Mouse (Mus musculus): ENCODE measurements around the gene Cd59b.
"Not testable (repeated sequence)": the region's sequence is repeated elsewhere in the genome, so short reads cannot be mapped to it uniquely, and the experiment has no call there.

Cd59b gene

DNA sequence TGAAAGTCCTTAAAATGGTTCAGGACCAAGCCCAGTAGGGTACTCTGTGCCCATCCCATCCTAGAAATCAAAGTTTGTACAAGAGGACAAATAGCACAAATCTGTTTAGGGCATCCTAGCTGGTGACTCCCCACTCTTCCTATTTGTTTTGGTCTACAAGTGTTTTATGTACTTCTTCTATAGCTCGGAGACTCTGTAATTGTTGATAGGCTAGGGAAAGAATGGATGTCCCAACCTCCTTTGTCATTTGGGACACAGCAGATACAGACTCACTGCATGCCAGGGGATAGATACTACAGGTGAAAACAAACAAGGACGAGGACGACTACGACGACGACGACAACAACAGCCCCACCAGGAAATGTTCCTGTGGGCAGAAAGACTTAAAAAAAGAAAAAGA lies 1.2 kb upstream of the Cd59b start, which contains the start of gene Gm10799:
Gene Gm10799, minus strand, starts transcription at position 101 of the 400 bp plus-strand sequence.
- DNase-seq, result not testable (repeated sequence)

- DNase-seq, result not testable (repeated sequence)
Measured at GRCm38 (mm10) chr2:104078285-104078684, 8.6 kb downstream of the Cd59b start.

DNA sequence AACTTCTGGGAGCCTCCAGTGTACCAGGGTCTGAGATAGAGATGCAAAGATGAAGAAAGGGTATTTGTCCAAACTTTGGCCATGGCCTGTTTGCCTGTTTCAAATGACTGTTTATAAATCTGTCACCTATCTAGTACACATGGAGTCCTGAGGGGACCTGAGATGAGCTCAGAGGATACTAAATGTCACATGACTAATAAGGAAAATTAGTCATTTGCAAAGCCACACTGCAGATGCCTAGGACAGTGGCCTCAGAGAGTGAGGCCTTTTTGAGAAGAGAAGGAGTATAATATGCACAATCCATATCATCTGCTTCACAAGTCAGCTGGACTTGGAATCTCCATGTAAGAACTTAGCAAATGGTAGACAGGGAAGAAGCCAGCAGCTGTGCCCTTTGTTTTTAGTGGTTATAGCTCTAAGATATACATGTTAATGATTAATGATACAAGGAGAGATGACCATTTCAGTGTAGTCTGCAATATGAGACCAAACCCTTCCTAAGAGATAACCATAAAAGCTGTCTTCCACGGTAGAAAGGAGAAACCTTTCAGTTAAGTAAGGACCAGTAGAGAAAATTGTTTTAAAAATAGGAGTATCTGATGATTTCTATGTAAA lies 11.9 kb downstream of the Cd59b start:
- DNase-seq, result not testable (repeated sequence)

DNA sequence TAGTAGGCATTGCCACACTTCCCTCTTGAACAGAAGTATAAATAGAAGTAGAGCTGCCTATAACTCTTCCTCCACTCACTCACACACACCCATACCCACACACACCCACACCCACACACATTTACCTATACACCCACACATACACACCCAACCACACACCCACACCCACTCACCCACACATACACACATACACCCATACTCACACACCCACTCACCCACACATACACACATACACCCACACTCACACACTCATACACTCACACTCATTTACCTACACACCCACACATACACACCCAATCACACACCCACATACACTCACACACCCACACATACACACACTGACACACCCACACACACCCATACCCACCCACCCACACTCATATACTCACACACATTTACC lies 12.8 kb downstream of the Cd59b start:
- no peak for DNase-seq

- not testable (repeated sequence) for DNase-seq
Measured at GRCm38 (mm10) chr2:104084027-104084426, 14.4 kb downstream of the Cd59b start.

GRCm38 (mm10) chr2:104087562-104087961 lies 17.9 kb downstream of the Cd59b start:
- DNase-seq, result not testable (repeated sequence)

DNA sequence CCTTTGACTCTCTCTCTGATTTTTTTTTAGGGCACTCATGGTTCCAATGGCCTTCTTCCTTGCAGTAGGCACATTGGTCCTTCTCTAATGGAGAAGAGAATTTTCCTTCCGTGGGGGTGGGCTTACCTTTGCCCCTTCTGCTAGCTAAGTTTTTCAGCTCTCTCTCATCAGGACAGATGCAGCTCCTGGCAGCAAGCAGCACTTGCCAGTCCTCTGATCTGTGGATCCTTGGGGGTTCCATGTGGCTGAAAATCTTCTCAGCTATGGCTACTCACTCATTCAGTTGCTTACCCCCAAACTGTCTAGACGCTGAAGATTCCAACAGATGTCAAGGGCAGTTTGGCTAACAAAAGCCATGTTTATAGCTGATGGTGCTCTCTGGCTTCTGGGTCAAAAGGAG lies 23.7 kb downstream of the Cd59b start:
- no peak for DNase-seq

DNA sequence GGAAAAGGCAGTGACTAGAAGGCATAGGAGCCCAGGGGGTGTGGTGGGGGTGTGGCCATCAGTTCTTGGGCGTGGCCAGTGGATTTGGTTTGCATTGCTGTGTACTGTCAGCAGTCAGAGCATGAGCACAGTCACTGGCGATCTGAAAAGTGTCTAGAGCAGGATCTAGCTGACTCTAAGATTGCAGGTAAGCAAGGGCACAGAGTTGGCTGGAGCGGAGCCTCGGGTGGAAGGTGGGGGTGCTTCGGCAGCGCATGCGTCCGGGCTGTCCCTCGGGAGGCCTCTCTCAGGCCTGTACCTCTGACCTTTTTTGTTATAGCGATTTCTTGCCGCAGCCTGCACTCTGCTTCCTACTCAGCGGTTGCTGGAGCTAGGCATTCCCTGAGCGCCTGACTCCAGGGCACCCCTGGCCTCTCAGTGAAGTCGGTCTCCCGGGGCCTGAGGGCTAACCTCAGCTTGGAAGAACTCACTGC lies 26.1 kb downstream of the Cd59b start, which contains the start of gene Cd59a:
Gene Cd59a, plus strand, starts transcription at position 61 of the 473 bp plus-strand sequence.
- peak; percentile 86 for DNase-seq

GRCm38 (mm10) chr2:104096256-104096655 lies 26.6 kb downstream of the Cd59b start:
- DNase-seq, result no peak

DNA sequence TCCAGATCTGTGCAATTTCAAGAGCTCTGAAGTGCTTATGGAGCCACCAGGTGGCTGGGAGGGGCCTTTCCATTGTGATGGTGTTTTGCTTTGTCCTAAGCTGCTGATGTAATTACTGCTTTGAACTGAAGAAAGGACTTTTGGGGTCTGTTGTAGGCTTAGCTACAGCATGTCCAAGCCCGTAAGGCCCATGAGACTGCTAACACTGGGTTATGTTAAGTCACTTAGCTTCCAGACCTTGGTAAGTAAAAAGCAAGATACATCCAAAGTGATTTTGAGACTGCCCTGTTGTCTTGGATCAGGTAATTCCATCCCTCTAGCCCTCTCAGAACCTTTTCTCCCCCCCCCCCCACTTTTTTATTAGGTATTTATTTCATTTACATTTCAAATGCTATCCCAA lies 27.1 kb downstream of the Cd59b start:
- DNase-seq, result not testable (repeated sequence)

DNA sequence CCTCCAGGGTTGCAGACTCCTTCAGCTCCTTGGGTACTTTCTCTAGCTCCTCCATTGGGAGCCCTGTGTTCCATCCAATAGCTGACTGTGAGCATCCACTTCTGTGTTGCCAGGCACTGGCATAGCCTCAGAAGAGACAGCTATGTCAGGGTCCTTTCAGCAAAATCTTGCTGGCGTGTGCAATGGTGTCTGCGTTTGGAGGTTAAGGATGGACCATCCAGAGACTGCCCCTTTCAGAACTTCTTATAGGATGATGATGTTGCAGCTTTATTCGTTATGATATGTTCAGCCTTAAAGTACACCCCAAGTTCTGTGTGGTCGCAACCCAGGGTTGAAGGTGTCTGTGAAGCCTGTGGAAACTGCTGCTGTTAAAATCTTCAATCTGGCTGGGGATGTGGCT lies 27.7 kb downstream of the Cd59b start:
- DNase-seq, result not testable (repeated sequence)

DNA sequence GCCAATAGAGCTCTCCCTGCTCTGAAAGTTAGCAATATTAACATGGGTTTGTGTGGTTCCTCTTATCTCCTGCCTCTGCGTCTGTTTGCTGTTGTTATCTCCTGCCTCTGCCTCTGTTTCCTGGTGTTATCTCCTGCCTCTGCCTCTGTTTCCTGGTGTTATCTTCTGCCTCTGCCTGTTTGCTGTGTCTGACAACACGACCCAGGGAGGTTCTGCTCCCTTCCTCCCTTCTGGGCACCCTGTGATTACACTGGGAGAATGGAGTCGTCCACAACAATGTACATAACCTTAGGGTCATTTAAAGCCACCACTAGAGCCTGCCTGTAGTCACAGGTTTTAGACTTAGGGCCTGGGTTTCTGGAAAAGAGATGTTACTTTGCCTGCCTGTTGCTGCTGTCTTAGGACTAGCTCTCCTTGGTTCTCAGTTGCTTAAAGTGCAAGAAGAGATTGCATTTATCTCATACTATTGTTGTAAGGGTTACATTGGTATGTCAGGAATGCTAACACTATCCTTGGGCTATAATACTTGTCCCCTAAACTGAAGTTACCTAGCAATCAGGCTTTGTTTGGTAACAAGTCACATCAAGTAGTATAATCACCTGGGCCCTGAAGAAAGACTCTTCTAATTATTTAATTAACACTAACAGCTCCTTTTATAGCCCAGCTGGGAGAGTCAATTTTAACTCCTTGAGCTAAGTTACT lies 29.0 kb downstream of the Cd59b start:
- no peak for DNase-seq

GRCm38 (mm10) chr2:104099231-104099585 lies 29.6 kb downstream of the Cd59b start:
- DNase-seq, result no peak

DNA sequence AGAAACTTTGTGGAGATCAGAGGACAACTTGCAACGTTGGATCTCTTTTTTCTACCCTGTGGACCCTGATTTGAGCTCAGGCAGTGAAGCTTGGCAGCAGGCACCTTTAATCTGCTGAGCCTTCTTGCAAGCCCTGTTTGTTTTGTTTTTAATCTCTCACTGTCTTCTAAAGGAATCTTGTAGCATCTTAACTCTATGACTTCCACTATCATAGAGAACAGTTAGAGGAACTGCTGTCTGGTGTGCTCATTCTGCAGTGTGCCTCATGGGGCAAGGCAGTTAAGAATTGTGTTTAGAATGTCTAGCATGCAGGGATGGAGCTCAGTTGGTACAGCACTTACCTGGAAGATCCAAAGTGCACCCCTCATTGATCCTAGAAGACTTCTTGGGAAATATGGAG lies 30.3 kb downstream of the Cd59b start:
- no peak for DNase-seq

- no peak for DNase-seq
Measured at GRCm38 (mm10) chr2:104104800-104105199, 35.2 kb downstream of the Cd59b start.

GRCm38 (mm10) chr2:104109021-104109420 lies 39.4 kb downstream of the Cd59b start:
- not testable (repeated sequence) for DNase-seq

DNA sequence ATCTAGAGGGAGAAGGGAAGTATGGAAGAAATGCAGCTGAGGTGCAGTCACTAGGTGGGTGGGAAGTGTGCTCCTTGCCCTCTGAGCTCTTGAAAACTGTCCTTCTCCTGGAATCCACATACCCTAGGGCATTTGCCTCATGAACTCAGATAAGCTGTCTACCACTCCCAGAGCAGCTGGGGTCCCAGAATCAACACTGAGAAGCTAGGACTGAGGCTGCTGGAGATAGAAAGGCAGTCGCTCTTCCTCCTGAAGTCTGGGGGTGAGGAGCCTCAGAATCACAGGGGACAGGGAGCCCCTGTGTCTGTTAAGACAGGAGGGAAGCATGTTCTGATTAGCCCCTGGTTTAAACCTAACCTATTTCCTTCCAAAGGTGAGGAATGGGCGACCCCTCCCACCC lies 39.9 kb downstream of the Cd59b start:
- no peak for DNase-seq

GRCm38 (mm10) chr2:104110031-104110430 lies 40.4 kb downstream of the Cd59b start:
- DNase-seq, result no peak

- not testable (repeated sequence) for DNase-seq
Measured at GRCm38 (mm10) chr2:104111170-104111797, 41.6 kb downstream of the Cd59b start.

DNA sequence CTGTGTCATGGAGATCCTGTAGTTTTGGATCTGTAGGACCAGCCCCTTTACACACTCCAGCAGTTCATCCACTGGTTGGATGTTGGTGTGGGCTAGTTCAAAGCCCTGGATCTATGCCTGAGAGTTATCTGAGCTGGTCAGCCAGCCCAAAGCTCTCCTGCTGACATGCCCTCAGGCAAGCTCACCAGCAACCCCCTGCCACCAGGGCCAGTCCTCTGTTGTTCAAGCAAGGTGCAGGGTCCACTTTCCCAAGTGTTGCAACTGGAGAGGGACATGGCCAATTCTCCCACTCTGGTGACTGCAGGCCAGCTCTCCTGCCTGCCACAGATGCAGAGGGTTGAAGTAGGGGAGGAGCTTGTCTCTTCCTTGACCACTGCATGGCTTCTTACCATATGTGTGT lies 43.9 kb downstream of the Cd59b start:
- DNase-seq, result not testable (repeated sequence)

DNA sequence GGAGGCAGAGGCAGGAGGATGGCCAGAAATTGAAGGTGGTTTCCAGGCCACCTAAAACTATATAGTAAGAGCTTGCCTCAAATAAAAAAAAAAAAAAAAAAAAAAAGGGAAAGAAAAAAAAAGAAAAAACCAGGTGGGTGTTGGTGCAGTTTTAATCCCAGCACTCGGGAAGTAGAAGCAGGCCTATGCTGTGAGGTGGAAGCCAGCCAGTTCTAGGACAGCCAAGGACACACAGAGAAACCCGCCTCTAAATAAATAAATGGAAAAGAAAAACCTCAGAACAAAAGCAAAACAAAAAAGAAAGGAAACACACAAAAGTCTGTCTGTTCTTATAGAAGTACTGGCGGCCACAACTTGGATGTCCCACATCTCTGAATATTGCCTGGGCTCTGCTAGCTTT lies 45.2 kb downstream of the Cd59b start:
- DNase-seq, result no peak

DNA sequence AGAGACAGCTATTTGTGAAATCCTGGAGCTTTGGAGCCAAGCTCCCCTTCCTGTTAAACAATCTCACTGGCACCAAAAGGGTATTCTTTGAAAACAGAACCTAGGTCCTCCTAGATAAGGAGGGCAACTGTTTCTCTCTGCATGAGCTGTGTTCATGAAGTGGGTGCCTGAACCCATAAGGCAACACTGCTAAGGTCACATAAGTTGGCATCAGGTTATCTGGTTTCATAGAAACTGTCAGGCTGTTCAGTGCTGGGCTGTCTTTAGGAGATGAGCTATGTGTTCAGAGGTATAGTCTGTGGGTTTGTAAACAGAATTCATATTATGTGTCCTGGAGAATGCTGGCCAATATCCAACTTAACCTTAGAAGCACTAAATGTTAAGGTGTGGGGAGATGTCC lies 47.5 kb downstream of the Cd59b start:
- not testable (repeated sequence) for DNase-seq

DNA sequence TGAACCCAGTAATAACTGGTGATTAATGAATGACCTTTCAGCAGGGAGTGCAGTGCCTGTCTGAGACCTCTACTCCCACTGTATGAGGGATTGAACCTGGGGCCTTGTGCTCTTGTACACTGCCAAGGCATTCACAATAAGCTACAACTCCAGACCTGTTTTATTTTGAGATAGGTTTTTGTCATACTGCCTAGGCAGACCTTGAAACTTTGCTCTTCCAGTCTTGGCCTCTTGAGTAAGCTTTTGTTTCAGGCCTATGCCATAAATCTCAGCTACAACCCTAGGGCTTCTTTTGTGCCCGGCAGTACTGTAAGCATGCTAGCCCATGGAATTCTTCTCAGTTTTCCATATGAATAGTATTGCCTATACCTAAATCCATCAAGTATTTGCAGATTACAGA lies 49.4 kb downstream of the Cd59b start:
- no peak for DNase-seq

GRCm38 (mm10) chr2:104120312-104120711 lies 50.7 kb downstream of the Cd59b start:
- no peak for DNase-seq
